15 mouse cellular contexts compared by ENCODE assay signal in the genomic region with DNA sequence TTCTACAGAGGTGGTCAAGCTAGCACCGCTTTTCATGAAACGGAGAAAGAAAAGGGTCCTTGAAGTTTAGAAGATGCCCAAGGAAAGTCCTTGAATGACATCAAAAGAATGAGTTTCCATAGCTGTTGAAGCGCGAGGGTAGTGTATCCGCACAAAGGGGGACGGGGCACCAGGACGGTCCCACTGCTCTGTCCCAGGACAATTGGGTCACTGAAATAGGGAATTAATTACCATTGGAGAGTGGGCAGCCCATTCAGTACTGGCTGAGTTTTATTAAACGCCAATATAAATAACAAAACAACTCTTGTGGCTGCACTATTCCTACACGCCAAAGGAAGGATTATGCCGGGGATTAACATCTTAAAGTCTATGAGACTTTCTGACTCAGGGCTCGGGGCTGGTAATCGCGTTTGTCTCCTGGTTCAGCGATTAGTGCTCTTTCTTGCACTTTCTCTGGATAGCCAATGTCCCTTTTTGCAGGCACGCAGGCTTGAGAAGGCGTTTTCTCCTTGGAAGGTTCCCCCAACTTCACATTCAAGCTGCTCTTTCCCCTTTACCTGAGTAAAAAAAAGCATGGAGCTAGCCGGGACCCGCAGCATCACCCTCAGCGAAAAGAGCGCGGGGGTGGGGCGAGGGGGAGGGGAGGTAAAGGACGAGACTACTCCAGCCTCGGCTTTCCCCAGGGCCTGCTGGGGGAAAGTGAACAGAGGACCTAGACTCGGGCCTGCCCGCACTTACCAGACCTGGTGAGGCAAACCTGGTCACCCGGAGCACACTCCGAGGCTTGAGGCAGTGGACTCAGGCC. TPM values are rescaled to one million over a fixed set of nuclear protein-coding genes. Genes with fewer than 3 reads are reported as not detected.
A peak's percentile ranks its signal among the peaks of the same experiment; 100 is the strongest.
DNase-seq lines count a peak whose midpoint lies in the region; ATAC-seq and TF ChIP-seq lines count a peak whose summit lies in the region.
"Had no signal": no experiment of that assay in that cellular context is flagged by ENCODE, and none has a peak within 500 bp of the region (broad histone marks: within the 10 kb centered on the region; RNA-seq: fewer than 3 reads in every experiment).

No protein-coding gene starts in this region.

- no peak for ATAC-seq in hindbrain, embryonic 11.5 days (ENCODE audit: low FRiP score)
- ATAC-seq in hindbrain, postnatal 0 days: no peak
- peak; percentile 37 for ATAC-seq in forebrain, embryonic 11.5 days (replicated peaks; ENCODE audit: low FRiP score)
- peak; percentile 79 for ATAC-seq in midbrain, embryonic 11.5 days (ENCODE audit: low FRiP score)
- ATAC-seq in erythroid progenitor cell, adult 5-6 weeks (replicated peaks; ENCODE audit: low FRiP score, poor library complexity, severe bottlenecking): no peak
- ATAC-seq: CD4-positive, CD25-positive, alpha-beta regulatory T cell, adult 4 months; lung, postnatal 0 days had no signal

- TF ChIP-seq CTCF in hindbrain, postnatal 0 days (IDR thresholded peaks at IDR 0.05; ENCODE audit: low read depth): no peak

- H3K27ac ChIP-seq in hindbrain, embryonic 11.5 days (ENCODE audit: low read depth, low read length): 0 out of 2 replicates have a peak overlapping the region, but pooled peaks have one; percentile 1
- H3K27ac ChIP-seq in hindbrain, postnatal 0 days: no peak overlapping the region
- H3K27ac ChIP-seq in forebrain, embryonic 11.5 days (ENCODE audit: low read depth, low read length): peak overlapping the region; percentile 54; the same call in 1 of the 2 replicates
- H3K27ac ChIP-seq in midbrain, embryonic 11.5 days (ENCODE audit: low read depth, low read length): peak overlapping the region; percentile 62

- H3K4me2 ChIP-seq in hindbrain, embryonic 11.5 days (replicated peaks; ENCODE audit: low read depth, low read length): peak overlapping the region; percentile 24
- H3K4me2 ChIP-seq in hindbrain, postnatal 0 days (ENCODE audit: low read depth, low read length): no peak overlapping the region
- H3K4me2 ChIP-seq in forebrain, embryonic 11.5 days (ENCODE audit: low read depth, low read length, severe bottlenecking): peak overlapping the region; percentile 28
- H3K4me2 ChIP-seq in midbrain, embryonic 11.5 days: peak overlapping the region; percentile 27

- peak; percentile 56 for DNase-seq in hindbrain, embryonic 11.5 days (ENCODE audit: low spot score)
- no peak for DNase-seq in hindbrain, postnatal 0 days (ENCODE audit: low spot score)
- peak; percentile 26 for DNase-seq in ZHBTc4 (ENCODE audit: low read depth, low spot score)
- peak; percentile 75 for DNase-seq in forebrain, embryonic 11.5 days (ENCODE audit: low spot score)
- DNase-seq in midbrain, embryonic 11.5 days (ENCODE audit: low spot score, missing footprints): peak; percentile 95
- no peak for DNase-seq in cerebellum, adult 8-10 months
- DNase-seq in cerebellum, postnatal 25 days: no peak
- DNase-seq: kidney, postnatal 14 days; left cerebral cortex, postnatal 4 days; thymus, postnatal 36 days had no signal

- no peak overlapping the region for H3K9ac ChIP-seq in hindbrain, embryonic 11.5 days (ENCODE audit: low read depth, low read length)
- no peak overlapping the region for H3K9ac ChIP-seq in hindbrain, postnatal 0 days (replicated peaks; ENCODE audit: low read length)
- peak overlapping the region; percentile 39 for H3K9ac ChIP-seq in forebrain, embryonic 11.5 days (ENCODE audit: low read length)
- H3K9ac ChIP-seq in midbrain, embryonic 11.5 days (ENCODE audit: low read length): peak overlapping the region; percentile 4; the same call in 1 of the 2 replicates

- H3K36me3 ChIP-seq in hindbrain, embryonic 11.5 days (ENCODE audit: control insufficient read depth, insufficient read depth, low read length): no peaks in the 10 kb centered on the region
- no peaks in the 10 kb centered on the region for H3K36me3 ChIP-seq in hindbrain, postnatal 0 days (ENCODE audit: insufficient read depth, low read length)
- H3K36me3 ChIP-seq in forebrain, embryonic 11.5 days (ENCODE audit: control insufficient read depth, insufficient read depth, low read length): no peaks in the 10 kb centered on the region
- H3K36me3 ChIP-seq in midbrain, embryonic 11.5 days (ENCODE audit: control insufficient read depth, insufficient read depth, low read length): no peaks in the 10 kb centered on the region

- WGBS in hindbrain, embryonic 11.5 days: under 1% methylated on average over 28 of the region's 28 CpGs
- WGBS in hindbrain, postnatal 0 days: 2% methylated on average over 28 of the region's 28 CpGs
- WGBS in forebrain, embryonic 11.5 days: under 1% methylated on average over 28 of the region's 28 CpGs
- under 1% methylated on average over 28 of the region's 28 CpGs for WGBS in midbrain, embryonic 11.5 days

- no peaks in the 10 kb centered on the region for H3K9me3 ChIP-seq in hindbrain, embryonic 11.5 days (ENCODE audit: control insufficient read depth, low read length)
- H3K9me3 ChIP-seq in hindbrain, postnatal 0 days (ENCODE audit: low read length): no peaks in the 10 kb centered on the region
- no peaks in the 10 kb centered on the region for H3K9me3 ChIP-seq in forebrain, embryonic 11.5 days (ENCODE audit: control insufficient read depth, low read length)
- no peaks in the 10 kb centered on the region for H3K9me3 ChIP-seq in midbrain, embryonic 11.5 days (ENCODE audit: control insufficient read depth, low read length)

- H3K4me3 ChIP-seq in hindbrain, embryonic 11.5 days (ENCODE audit: low read depth, low read length): no peak overlapping the region
- no peak overlapping the region for H3K4me3 ChIP-seq in hindbrain, postnatal 0 days (ENCODE audit: low read length)
- H3K4me3 ChIP-seq in forebrain, embryonic 11.5 days (ENCODE audit: low read depth, low read length): peak overlapping the region; percentile 6; the same call in 1 of the 2 replicates
- peak overlapping the region; percentile 4; the same call in 1 of the 2 replicates for H3K4me3 ChIP-seq in midbrain, embryonic 11.5 days (ENCODE audit: low read depth, low read length)

- peaks cover 37% of the 10 kb centered on the region for H3K27me3 ChIP-seq in hindbrain, embryonic 11.5 days (ENCODE audit: control insufficient read depth, insufficient read depth, low read length)
- H3K27me3 ChIP-seq in hindbrain, postnatal 0 days (ENCODE audit: insufficient read depth, low read length): peaks cover 55% of the 10 kb centered on the region
- peaks cover 57% of the 10 kb centered on the region for H3K27me3 ChIP-seq in forebrain, embryonic 11.5 days (ENCODE audit: control insufficient read depth, insufficient read depth, low read length)
- peaks cover 89% of the 10 kb centered on the region for H3K27me3 ChIP-seq in midbrain, embryonic 11.5 days (ENCODE audit: control insufficient read depth, insufficient read depth, low read length)

- H3K4me1 ChIP-seq in hindbrain, embryonic 11.5 days (replicated peaks; ENCODE audit: control insufficient read depth, insufficient read depth, low read length): peaks cover 7% of the 10 kb centered on the region; the same call in 1 of the 2 replicates
- H3K4me1 ChIP-seq in hindbrain, postnatal 0 days (ENCODE audit: insufficient read depth, low read length): 0 out of 2 replicates have a peak, but pooled peaks cover 1% of the 10 kb centered on the region
- peaks cover 29% of the 10 kb centered on the region for H3K4me1 ChIP-seq in forebrain, embryonic 11.5 days (replicated peaks; ENCODE audit: control insufficient read depth, insufficient read depth, low read length)
- peaks cover 31% of the 10 kb centered on the region for H3K4me1 ChIP-seq in midbrain, embryonic 11.5 days (ENCODE audit: control insufficient read depth, insufficient read depth, low read length)

RNA-seq across cellular contexts. Expression of gene Neurog2, which starts 5.6 kb away (rescaled TPM):
- polyA plus RNA-seq in hindbrain, embryonic 11.5 days (2014; fragmentation: Nextera tagmentation; extraction: Ambion mirVana): 45.1 and 47.1 TPM in 2 replicates
- total RNA-seq in hindbrain, postnatal 0 days (2014; rRNA removed): 2.6 and 3.3 TPM in 2 replicates
- polyA plus RNA-seq in hindbrain, postnatal 0 days (2015; fragmentation: Nextera tagmentation; extraction: Ambion mirVana): 0.85 and 1.1 TPM in 2 replicates
- polyA plus RNA-seq in forebrain, embryonic 11.5 days (2014; fragmentation: Nextera tagmentation; extraction: Ambion mirVana): 88.6 and 94.4 TPM in 2 replicates
- 76.0 and 77.7 TPM in 2 replicates for polyA plus RNA-seq in midbrain, embryonic 11.5 days (2014; fragmentation: Nextera tagmentation; extraction: Ambion mirVana)
- total RNA-seq in erythroid progenitor cell, adult 5-6 weeks (2015; ENCODE audit: low replicate concordance): not detected in 2 replicates
- not detected in 2 replicates for total RNA-seq in erythroid progenitor cell, adult 5-6 weeks (2017; ENCODE audit: low replicate concordance)
- total RNA-seq: neutrophil, adult 5-6 weeks had no signal
- polyA plus RNA-seq: CD4-positive, CD25-positive, alpha-beta regulatory T cell, adult 4 months; heart, embryonic 14.5 days; lung, postnatal 0 days had no signal

Comparison
In these comparisons a context has a peak if more than half of its experiments do, and no peak if none do; other contexts are left out.
1. DNase-seq: peak in hindbrain, embryonic 11.5 days (single experiment), ZHBTc4 (single experiment), forebrain, embryonic 11.5 days (single experiment) and midbrain, embryonic 11.5 days (single experiment); none in hindbrain, postnatal 0 days (single experiment), cerebellum, adult 8-10 months (single experiment) and cerebellum, postnatal 25 days (0 of 2).
2. RNA of gene Neurog2, which starts 5.6 kb away (polyA plus RNA-seq): 88.6 to 94.4 TPM in forebrain, embryonic 11.5 days, 76.0 to 77.7 TPM in midbrain, embryonic 11.5 days and 45.1 to 47.1 TPM in hindbrain, embryonic 11.5 days; 0.85 to 1.1 TPM in hindbrain, postnatal 0 days; every median in the first group is over 10 times any median in the second.
3. ATAC-seq: peak in forebrain, embryonic 11.5 days (single experiment) and midbrain, embryonic 11.5 days (single experiment); none in hindbrain, embryonic 11.5 days (single experiment), hindbrain, postnatal 0 days (single experiment) and erythroid progenitor cell, adult 5-6 weeks (single experiment).
4. H3K4me3 ChIP-seq: peak in forebrain, embryonic 11.5 days (single experiment) and midbrain, embryonic 11.5 days (single experiment); none in hindbrain, embryonic 11.5 days (single experiment) and hindbrain, postnatal 0 days (single experiment).
5. H3K9ac ChIP-seq: peak in forebrain, embryonic 11.5 days (single experiment) and midbrain, embryonic 11.5 days (single experiment); none in hindbrain, embryonic 11.5 days (single experiment) and hindbrain, postnatal 0 days (single experiment).